Mouse (Mus musculus): ENCODE data around the gene Fads1. TPM values are rescaled to one million over a fixed set of nuclear protein-coding genes. Genes with fewer than 3 reads are reported as not detected.
"Not testable (repeated sequence)": the region's sequence is repeated elsewhere in the genome, so short reads cannot be mapped to it uniquely, and the experiment has no call there.

Fads1 gene
- 1,000 to 10,000 TPM in 1 of 2 experiments, 100 to 1,000 TPM in 1; 659 to 1,051 TPM for total RNA-seq (2021)
- long read RNA-seq, experiment 1, transcript Fads1-206 (5 exons, 1,310 nt) = minor isoform, 5 of 813 reads
- long read RNA-seq, experiment 1, transcript Fads1-201 (12 exons, 3,460 nt) = major isoform, 621 of 813 reads
- long read RNA-seq, experiment 1, partial matches to known transcripts = 145 of 813 reads
- long read RNA-seq, experiment 1, other reads (novel, unspliced or antisense) = 41 of 813 reads
- long read RNA-seq, experiment 2, transcript Fads1-201 (12 exons, 3,460 nt) = major isoform, 58 of 260 reads
- long read RNA-seq, experiment 2, partial matches to known transcripts = 193 of 260 reads
- long read RNA-seq, experiment 2, other reads (novel, unspliced or antisense) = 6 of 260 reads

DNA sequence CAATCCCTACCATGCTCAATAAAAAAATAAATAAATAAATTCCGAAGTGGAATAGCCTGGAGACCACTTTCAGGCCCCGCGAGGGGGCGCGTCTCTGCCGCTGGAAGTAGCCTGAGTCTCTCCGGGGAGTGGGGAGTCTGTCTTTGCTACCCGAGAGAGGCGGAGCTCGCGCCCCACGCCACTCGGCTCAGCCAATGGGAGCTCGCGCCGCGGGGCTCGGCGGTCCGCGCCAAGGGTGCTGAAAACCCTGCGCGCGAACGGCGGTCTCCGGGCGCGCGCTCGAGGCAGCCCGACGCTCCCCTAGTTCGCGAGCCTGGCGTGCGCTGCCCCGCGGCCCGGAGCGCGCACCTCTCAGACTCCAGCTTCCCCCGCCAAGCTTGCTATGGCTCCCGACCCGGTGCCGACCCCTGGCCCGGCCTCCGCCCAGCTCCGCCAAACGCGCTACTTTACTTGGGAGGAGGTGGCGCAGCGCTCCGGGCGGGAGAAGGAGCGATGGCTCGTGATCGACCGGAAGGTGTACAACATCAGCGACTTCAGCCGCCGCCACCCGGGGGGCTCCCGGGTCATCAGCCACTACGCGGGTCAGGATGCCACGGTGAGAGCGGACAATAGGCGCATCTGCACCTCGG lies at the start of gene Fads1:
Gene Fads1, plus strand, starts transcription at position 219 of the 629 bp plus-strand sequence.
- peak; percentile 88 to 89 for DNase-seq (ENCODE audit: low spot score in 2 of 2)

DNA sequence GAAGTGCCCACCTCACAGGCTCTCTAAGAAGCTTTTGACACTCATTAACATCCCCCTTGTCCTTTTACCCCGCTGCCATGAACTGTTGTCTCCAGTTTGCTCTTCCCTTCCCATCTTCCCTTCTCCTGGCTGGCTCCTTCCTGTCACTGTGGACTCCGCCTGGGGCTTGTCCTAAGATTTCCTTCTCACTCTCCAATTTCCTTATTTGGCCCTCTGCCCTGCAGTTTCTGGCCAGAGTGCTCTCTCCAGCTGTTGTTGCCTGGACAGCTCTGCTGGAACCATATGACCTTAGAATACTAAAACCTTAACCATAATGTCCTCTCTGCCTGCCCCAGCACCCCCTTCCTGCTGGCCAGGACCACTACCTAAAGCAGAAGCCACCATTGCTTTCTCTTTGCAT lies 48.0 kb upstream of the Fads1 start:
- DNase-seq (ENCODE audit: low spot score in 2 of 2) = no peak

DNA sequence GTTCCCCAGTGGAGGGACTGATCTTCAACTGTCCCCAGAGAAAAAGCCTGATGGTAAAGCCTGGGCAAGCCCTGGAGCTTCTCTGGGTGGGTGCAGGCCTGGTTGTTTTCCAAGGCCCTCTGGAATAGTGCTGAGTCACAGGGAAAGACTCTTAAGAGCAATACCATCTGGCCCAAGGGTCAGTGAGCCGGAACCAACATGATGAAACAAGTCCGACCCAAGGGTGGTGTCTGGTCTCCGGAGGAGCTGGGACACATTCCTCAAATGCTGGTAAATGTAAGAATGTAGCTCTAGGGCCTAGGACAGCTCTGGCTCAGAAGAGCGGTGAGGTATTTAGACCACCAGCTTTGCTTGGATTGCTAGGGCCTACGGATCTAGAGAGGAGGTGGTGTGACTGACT lies 45.3 kb upstream of the Fads1 start:
- DNase-seq (ENCODE audit: low spot score in 2 of 2) = no peak

DNA sequence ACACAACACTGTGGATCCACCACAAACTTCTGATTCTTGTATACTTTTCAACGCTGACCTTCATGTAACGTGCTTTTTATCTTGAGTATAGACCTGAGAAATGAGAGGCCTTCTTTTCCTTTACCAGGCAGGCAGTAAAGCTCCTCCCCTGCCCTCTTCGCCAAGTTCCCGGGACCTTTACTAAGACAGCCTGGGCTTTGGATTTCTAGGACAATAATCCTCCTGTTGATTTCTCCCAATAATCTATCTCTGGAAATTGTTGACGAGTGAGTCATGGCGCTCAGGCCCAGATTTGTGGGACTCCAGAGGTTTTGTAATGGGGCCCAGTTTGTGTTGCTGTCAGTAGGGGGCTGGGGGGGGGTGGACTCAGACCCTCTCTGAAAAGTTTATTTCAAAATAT lies 43.0 kb upstream of the Fads1 start:
- DNase-seq (ENCODE audit: low spot score in 2 of 2) = no peak

DNA sequence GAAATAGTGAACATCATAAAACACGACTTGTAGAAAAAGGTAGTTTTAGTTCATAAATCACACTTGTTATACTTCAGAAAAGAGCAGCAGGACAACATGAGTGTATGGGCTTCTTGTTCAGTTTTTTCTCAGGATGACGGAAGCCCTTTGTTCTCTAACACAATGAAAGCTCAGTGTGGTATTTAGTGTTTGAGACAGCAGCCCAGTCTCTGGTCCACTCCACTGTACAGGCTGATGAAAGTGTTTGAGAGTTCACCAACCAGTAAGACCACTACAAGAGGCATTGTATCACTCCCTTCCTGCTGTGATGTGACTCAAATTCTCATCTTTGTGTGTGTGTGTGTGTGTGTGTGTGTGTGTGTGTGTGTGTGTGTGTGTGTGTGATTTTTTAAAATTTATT lies 39.0 kb upstream of the Fads1 start:
- no peak for DNase-seq (ENCODE audit: low spot score in 2 of 2)

DNA sequence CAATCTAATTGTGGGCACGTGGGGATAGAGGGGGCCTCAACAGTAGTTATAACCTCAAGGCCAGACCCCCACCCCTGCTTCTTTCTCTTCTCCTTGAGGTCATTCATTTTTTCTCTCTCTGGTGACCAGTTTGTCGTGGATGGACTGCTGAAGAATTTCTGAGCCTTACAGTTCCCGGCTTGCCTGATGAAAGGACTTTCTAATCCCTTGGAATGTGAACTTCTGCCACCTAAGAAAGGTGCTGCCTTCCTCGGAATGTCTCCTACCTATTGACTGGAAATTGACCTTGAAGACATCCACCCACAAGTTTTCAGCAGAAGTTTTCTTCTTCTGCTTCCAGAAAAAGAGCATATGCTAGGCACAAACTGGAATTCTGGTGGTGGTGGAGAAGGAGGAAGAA lies 38.2 kb upstream of the Fads1 start:
- DNase-seq (ENCODE audit: low spot score in 2 of 2) = no peak

DNA sequence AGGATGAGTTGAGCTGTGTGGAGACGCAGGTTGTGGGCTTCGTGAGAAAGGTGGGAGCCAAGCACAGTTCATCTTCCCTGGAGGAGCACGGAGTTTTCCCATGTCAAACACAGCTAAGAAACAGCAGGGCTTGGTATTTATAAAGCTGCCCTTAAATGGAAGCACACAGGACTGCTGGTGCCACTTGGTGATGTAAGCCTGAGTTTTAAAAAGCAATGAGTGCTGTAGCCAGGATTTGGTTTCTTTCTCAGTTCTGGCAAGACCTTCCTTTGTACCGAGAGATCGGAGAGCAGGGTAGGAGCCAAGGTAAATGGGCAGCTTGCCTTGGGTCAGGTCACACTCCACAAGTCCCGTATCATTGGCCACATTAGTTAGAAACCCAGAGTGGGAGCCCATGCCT lies 34.1 kb upstream of the Fads1 start:
- no peak for DNase-seq (ENCODE audit: low spot score in 2 of 2)

DNA sequence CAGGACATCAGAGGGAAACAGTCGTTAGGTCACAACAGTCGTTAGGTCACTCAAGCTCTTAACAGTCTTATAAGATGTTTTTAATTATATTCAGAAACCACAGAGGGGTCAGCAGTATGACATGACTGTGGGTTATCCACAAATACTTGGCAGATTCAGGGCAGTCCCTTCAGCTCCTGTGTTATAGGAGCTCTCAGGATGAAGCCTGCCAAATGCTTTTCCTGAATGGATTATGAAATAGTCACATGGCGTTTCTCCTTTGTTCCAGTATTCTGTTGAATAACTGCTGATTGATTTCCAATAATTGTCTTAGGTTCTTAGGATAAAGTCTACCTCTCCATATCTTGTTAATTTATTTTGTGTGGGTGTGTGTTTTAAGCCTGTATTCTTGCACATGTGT lies 33.5 kb upstream of the Fads1 start:
- DNase-seq (ENCODE audit: low spot score in 2 of 2) = no peak

DNA sequence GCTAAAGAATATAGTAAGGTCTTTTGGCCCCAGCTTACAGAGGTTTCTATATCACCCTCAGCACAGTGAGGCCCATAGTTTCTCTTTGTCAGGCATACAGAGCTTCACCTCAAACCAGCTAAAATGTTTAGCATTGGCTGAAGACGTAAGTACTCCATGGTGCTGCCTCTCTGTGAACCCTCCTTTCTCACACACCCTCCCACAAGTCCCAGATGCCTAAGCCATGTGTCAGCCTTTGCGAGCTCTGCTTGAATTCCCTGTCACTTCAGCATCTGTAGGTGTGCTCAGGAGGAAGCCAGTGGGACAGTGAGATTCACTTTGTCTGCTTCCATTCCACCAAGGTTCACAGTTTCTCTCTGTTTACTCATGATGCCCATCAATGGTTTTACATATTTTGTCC lies 25.0 kb upstream of the Fads1 start:
- DNase-seq (ENCODE audit: low spot score in 2 of 2) = no peak

DNA sequence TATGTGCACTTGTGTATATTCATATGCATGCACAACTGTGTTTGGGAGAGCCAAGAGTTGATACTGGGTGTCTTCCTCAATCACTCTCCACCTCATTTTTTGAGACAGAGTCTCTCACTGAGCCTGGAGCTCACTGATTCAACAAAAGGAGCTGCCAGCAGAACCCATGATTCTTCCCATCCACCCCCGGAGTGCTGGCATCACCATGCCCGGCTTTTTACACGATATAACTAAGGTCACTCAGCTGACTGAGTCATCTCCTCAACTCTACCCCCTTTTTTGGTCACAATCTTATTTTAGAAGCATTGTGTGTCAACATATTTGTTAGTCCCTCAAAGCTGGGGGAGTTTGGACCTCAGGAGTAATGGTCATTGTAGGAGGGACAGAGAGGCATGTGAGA lies 18.8 kb upstream of the Fads1 start:
- DNase-seq (ENCODE audit: low spot score in 2 of 2) = no peak

DNA sequence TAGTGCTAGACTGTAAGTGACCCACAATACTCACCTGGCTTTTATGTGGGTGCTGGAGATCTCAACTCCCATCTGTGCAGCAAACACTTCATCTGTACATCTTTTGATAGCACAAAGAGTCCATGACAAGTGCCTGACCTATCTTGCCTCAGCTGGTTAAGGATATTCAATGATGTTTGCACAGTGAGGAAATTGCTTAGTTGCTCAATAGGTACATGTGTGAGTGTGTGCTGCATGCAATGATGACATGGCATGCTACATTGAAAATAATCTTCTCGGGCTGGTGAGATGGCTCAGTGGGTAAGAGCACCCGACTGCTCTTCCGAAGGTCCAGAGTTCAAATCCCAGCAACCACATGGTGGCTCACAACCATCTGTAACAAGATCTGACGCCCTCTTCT lies 16.8 kb upstream of the Fads1 start:
- DNase-seq (ENCODE audit: low spot score in 2 of 2) = not testable (repeated sequence)

DNA sequence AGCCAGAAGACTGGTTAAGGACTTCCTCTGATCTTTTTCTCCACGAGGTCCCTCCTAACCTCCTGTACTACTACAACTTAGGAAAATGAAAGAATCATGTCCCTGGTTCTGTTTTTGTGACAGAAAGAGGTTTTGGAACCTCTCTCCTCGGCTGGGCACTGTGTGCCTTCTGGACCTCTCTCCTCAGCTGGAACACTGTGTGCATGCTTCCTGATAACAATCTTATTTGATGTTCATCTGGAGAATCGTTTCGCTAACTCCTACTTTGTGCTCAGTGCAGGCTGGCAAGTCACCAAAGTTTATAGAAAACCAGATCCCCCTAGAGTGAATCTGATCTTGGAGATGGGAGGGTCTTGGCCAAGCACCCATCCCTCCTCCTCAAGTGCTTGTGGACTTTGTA lies 15.6 kb upstream of the Fads1 start:
- no peak for DNase-seq (ENCODE audit: low spot score in 2 of 2)

DNA sequence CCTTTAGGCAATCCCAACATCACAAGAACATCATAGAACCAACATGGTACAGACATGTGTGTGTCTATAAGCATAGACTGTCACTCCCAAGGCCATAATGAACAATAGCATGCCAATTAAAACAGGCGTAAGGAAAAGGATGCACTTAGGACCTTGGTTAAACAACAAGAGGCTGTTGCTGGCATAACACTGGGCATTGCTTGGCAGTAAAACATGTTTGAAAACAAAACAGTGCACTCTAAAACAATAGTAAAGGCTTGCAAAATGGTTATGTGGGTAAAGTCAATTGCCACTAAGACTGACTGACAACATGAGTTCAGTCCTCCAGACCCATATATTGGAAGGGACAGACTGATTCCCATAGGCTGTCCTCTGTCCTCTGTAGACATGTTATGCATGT lies 14.7 kb upstream of the Fads1 start:
- no peak for DNase-seq (ENCODE audit: low spot score in 2 of 2)

DNA sequence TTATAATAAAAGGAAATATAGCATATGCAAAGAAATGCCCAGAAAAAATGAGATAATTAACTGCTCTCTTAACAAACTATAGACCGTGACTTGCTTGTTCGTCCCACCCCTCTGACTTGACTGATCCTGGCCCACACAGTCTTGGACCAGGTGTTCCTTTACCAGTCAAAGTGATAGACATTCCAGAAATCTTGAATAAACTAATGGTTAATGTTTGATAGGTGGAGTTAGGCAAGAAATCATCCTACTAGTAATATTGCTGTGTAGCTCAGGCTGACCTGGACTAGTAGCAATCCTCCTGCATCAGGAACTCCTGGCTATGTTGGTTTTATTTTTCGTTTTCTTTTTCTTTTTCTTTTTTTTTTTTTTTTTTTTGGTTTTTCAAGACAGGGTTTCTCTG lies 14.2 kb upstream of the Fads1 start:
- DNase-seq (ENCODE audit: low spot score in 2 of 2) = no peak

DNA sequence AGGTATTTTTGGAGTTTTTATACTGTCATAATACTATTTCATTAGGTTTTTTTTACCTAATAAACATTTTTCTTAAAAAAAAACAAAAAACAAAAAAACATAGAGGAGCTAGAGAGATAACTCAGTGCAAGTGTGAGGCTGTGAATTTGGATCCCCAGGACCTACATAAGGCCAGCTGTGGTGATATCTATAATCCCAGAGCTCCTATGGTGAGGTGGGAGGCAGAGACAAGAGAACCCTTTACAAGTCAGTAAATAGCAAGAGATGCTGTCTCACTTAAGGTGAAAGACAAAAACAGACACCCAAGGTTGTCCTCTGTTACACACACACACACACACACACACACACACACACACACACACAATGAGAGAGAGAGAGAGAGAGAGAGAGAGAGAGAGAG lies 13.5 kb upstream of the Fads1 start:
- no peak for DNase-seq (ENCODE audit: low spot score in 2 of 2)

DNA sequence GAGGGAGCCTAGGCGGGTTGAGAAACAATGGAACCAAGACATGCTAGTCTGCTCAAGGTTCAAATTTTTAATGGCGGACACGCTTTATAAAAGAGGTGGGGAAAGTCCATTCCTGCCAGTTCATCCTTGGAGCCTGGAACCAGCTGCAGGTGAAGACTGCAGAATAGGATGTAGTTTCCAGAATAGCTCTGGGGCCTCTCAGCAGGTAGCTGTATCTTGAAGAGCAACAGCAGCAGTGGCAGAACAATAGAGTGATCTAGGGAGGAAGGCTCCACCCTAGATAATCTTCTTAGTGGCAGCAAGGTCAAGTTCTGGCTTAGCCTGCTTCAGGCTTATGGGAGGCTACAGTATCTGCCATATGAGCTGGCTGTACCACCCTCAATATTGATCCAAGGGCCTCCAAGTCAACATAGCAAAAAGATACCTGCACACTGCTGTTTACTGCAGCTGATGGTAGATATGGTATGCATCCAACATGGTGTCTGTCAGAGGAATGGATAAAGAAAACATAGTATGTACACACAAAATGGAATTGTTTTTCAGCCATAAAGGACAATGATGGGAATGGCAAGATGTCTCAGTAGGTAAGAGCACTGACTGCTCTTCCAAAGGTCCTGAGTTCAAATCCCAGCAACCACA lies 12.9 kb upstream of the Fads1 start:
- DNase-seq (ENCODE audit: low spot score in 2 of 2) = not testable (repeated sequence)

DNA sequence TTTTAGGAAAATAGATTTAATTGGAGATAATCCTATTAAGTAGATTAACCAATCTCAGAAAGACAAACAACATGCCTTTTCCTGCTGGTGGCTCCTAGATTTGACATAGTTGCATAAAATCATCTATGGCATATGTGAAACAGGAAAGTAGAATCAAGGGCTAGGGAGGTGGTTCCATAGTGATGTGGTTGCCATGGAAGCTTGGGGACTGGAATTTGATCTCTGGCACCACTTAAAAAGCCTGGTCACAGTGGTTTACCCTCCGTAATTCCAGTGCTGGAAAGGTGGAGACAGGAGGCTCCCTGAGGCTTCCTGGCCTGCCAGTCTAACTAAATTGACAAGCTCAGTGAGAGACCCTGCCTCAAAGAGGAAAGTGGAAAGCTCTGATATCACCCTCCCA lies 12.2 kb upstream of the Fads1 start:
- no peak for DNase-seq (ENCODE audit: low spot score in 2 of 2)

DNA sequence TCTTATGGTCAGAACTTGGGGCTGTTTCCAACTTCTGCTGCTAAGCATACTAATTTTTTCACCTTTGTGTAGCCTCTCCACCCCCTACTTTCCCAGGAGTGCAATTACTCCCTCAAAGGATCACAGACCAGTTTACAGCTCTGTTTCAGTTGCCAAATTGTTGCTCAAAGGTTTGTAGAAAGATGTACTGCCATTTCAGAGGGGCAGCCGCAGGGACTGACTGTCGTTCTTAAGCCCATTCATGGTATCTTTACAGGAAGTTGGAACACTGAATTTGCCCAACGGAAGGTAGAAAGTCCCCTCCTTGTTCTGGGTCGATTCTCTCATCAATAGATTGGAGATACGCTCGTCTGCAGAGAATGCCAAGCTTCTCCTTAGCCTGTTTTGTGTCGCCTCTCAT lies 11.3 kb upstream of the Fads1 start:
- DNase-seq (ENCODE audit: low spot score in 2 of 2) = no peak

DNA sequence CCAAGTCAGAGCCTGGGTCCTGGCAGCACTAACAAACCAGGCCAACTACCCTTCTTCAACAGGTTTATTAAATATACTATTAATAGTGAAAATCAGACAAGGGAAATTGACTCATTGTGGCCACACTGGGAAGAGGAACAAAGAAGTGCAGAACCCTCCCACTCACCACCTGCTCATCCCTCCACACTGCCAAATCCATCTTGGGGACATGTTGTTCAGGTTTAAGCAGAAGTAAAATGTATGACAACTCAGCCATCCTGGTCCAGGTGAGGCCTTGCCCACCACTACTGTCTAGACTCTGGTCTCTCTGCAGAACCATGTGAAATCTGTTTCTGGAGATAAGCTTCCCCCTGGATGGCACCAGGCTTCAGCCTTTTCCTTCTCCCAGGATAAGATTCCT lies 10.8 kb upstream of the Fads1 start:
- DNase-seq (ENCODE audit: low spot score in 2 of 2) = no peak

DNA sequence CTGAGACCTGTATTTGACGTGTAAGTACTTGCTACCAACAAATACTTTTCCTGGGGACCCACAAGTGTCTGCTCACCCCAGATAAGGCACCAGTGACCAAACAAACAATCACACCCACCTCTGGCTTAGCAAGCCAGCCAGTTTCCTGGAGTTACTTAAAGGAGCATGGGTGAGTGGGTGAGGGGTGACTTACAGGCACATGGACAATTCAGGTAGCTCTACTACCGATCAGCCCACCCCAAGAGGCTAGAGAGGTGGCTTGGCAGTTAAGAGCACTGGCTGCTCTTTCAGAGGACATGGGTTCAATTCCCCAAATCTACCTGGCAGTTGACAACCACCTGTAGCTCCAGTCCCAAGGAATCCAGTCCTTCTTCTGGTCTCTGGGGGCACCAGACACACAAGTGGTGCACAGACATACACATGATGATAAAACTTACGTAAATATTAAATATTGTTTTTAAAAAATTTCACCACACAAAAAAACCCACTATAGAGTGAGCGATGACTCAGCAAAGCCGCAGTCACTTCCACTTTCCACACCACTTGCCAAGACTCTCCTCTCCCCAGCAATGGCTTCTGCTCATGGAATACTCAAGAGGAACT lies 9.5 kb upstream of the Fads1 start:
- no peak for DNase-seq (ENCODE audit: low spot score in 2 of 2)

DNA sequence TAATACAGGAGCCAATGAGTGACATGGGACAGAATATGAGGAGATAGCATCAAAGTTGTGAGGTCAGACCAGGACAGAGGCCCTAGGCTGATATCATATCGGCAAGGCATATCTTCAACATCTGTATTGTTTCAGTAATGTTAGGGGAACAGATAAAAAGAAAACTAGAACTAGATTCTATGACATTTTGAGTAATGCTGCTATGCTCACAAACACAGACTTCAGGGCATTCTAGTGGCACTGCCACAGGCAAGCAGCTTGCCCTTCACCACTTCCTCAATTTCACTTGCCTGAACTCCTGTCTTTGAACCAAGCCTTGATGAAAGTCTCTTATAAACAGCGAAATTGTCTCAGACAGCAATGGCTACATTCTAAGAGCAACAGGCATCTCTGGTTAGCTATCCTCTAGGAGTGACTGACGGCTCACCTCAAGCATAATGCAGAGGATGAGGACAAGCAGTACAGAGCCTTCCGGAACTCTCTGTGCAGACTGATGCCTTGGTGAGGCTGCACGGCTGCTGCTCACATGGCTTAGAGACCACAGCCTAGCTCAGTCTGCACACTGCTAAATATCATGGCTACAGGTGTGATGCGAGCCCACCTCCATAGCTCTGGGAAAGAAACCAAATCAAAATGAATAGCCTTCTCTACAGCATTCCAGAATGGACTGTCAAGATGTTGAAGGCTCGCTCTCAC lies 8.7 kb upstream of the Fads1 start:
- no peak for DNase-seq (ENCODE audit: low spot score in 2 of 2)

DNA sequence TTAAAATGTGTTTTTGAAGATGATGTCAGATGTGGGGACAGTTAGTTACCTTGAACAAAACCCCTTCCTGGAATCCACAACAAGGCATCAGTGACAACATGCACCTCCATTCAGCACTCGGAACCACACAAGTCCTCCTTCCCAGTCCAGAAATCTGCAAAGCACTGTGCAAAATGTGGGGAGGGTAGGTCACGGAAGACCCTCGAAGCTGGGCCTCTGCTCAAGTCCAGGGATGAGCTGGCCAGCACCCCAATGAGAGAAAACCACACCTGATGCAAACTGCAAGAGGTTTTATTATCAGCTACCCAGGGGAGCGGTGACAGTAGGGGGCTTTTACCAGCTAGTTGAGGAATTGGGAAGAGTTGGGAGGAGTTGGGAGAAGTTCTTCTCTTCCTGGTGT lies 7.7 kb upstream of the Fads1 start:
- no peak for DNase-seq (ENCODE audit: low spot score in 2 of 2)
